Mouse (Mus musculus) heart, postnatal 0 days (tissue): ENCODE measurements at regions not wholly inside any gene's neighbourhood (a gene's known extent, or its start where the extent isn't known, plus 50 kb on each side); places are given as distances from the start of the nearest gene placed in this dataset.

Source experiments
- CTCF ChIP-seq: IDR thresholded peaks from 2 replicates; pipeline ENCODE4 v1.5.1; 2016; ENCODE audit warnings: antibody characterized with exemption, control low read depth, low read depth
- EP300 ChIP-seq: IDR thresholded peaks from 2 replicates; pipeline ENCODE4 v1.6.1; 2016; ENCODE audit warnings: antibody characterized with exemption, low read depth

GRCm38 (mm10) chr16:30692541-30693141 is 93.1 kb downstream of the Fam43a start:
- TF ChIP-seq CTCF (no peak), EP300 (no peak)
